Mouse (Mus musculus) urinary bladder, adult 2 months (tissue): Measurements from ENCODE around the gene Ermard. TPM values are rescaled to one million over a fixed set of nuclear protein-coding genes. Genes with fewer than 3 reads are reported as not detected.

ENCODE experiments used
- DNase-seq: peaks from one replicate; pipeline ENCODE4 v3.0.0; 2022; ENCODE audit warnings: low spot score
- polyA plus RNA-seq: library from polyadenylated mRNA; depleted of rRNA; stranded (reverse); fragments of >200 nt; gene quantifications from 2 replicates; pipeline ENCODE4 v1.2.3, GENCODE M21; 2012

The Ermard gene
- polyA plus RNA-seq, 1 experiment = 102 TPM

DNA sequence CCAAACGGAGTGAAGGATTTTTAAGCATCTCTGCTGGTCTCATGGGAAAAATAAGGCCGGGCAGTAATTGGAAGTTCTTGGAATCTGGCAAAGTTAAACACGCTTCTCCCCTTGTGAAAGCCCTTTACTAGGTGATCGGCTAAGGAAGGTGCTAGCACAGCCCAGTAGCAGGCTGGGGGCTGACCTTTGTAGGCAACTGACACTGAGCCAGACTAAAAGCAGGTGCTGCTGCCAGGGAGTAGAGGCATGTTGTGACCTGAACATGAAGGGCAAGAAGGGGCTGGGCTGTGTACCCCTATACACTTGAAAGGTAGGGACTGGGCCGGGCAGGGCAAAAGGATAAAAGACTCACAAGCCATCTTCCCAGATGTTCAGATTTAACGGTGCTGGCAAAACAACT is 19.3 kb downstream of the Ermard start:
- no peak for DNase-seq

DNA sequence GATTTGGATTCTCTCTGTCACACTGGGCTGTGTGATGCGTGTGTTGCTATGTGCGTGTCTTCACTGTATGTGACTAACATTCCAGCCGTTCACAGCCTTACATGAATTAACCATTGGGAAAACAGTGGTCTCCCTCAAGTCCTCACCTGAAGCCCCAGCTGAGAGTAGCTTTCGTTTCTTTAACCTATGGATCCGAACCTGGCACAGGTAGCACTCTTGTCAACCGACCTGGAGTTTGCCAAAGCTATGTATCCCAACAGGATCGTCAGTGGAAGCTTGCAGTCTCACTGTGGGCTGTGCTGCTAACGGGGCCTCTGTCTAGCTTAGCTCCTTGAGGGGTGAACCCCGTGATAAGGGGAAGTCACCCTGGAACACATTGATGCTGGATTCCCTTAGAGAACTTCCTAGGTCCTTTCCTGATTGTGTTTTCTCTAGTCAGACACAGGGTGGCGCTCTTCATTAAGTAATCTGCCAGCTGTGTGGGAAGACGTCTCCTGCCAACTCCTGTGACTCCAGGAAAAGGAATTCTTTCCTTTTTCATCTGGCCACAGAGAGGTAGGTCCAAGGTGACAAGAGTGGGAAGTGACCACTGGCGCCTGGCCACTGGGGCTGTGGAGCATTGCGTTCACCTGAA is 24.5 kb downstream of the Ermard start:
- DNase-seq = peak; percentile 43

DNA sequence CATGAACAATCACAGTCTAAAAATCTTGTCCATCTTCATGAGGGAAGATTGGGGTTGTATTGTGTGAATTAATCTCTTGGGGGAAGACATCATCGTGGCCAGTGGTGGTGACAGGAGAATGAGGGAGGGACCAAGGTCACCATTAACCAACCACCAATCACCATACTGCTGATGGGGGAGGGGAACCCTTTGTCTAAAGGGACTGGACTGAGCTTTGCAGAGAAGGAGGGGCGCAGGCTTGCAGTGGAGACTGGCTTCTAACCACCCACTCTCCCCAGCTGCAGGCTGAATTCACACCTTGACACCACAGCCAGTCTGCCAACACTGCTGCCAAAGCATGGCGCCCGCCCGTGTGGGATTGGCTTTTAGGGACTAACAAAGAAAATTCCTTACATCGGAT is 25.1 kb downstream of the Ermard start:
- no peak for DNase-seq

DNA sequence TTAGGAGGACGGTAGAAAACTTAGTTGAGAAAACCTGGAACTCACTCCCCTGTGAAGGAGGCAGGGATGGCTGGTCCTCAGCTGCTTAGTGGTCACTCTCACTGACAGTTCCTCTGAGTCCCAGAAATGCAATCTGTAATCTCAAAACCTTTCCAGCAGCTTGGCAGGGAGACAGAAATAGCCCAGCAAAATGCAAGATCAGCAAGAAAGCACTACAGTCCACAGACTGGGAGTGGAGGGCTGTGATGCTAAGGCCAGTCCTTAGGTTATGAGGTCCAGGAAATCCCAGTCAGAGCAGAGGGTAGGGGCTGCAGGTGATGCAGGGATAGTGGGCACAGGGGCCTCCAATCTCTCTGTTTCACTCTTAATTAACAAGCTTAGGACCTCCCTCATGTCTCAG is 25.9 kb downstream of the Ermard start:
- no peak for DNase-seq

DNA sequence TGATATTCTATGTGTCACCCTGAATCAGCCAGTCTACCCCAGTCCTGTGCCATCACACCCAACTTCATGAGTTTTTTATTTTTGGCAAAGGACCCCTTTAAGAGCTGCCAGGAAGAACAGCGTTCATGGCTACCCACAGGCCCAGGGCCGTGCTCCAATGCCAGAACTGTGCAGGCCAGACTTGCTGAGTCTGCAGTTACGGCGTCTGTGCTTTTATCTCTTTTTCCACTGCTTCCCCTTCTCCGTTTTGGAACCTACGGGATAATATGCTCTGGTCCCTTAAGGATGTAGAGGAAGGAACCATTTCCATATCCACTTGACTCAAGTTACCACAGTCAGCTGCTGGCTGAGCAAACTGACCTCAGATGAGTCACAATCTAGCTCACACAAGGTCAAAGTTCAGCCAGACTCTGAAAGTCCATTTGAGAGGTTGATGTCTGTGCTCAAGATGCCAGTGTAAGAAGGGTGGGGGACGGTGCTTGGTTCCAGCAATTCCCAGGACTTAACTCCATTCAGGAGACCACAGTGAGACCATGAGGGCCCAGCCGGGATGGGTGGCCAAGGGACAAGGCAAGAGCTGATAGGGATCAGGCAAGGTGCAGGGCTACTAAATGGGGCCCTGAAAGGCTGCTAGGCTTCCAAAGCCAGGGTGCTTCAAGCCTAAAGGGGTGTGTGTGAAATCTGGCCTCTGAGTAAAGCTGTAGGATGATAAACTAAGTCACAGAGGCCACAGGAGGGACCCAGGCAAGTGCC is 27.2 kb downstream of the Ermard start:
- DNase-seq = no peak

DNA sequence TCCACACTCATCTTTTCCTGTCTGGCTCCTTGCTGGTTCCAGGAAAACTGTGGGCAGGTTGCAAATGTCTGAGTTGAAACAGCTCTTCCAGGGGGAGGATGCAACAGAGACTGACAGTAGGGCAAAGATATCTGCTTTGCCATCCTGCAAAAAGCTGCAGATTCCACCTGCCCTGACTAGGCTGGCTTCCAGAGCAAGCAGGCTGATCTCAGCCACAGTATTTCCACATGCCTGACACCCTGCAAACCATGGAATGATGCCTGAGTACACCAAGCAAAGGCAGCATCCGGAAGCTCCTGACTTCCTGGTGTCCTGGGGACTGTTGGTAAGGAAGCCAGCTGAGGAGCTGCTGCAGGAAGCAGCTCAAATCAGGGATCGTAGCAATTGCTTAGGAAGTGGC is 28.1 kb downstream of the Ermard start:
- no peak for DNase-seq

DNA sequence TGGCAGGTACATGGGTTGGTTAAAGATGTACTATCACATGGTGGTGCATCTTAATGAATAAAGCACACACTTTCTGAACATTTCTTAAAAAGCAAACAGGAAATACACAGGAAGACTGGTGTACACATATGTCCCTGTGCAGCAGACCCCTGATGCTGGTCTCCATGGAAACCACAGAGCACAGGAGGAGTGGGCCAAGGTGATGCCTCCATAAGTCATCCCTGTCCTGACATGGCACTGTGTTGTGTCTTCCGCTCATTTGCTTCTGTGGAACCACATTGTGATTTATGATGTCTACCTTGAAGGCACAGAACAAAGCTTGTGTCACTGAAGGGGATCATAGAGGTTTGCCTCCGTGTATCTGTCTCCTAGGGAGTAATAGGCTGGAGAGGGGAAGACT is 31.2 kb downstream of the Ermard start:
- no peak for DNase-seq

DNA sequence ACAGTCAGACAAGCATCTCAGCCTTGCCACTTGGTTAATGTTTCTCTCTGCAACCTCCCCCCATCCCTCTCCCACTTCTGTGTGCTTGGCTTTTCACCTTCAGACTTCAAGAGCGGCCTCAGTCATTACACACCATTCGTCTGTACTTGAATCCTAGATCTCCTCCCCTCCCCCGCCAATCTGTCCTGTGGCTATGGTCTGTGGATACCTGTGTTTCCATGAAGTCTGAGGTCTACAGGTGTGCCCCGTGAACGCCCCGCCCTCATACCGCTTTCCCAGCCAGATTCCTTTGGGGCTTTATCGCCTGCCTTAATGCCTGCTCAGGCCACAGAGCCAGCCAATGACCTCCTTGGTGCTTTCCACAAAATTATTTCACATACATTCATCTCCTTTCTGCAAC is 34.0 kb downstream of the Ermard start:
- DNase-seq = no peak

DNA sequence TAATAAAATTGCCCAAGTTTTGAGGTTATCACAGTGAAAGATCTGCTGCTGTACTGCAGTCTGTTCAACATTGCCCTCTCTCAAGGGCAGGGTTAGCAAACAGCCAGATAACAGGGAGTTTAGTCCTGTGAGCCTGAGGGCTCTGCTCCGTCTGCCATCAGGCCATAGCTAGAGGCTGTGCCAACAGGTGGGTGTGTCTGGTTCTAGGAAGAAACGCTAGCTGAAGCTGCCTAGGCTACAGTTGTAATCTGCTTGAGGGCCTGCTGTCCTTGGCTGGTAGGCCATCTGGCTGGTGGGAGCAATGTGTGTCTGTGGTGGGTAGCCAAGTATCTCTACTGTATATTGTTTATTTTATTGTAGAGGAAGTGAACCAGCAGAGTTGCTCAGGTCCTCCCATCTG is 36.5 kb downstream of the Ermard start:
- no peak for DNase-seq

DNA sequence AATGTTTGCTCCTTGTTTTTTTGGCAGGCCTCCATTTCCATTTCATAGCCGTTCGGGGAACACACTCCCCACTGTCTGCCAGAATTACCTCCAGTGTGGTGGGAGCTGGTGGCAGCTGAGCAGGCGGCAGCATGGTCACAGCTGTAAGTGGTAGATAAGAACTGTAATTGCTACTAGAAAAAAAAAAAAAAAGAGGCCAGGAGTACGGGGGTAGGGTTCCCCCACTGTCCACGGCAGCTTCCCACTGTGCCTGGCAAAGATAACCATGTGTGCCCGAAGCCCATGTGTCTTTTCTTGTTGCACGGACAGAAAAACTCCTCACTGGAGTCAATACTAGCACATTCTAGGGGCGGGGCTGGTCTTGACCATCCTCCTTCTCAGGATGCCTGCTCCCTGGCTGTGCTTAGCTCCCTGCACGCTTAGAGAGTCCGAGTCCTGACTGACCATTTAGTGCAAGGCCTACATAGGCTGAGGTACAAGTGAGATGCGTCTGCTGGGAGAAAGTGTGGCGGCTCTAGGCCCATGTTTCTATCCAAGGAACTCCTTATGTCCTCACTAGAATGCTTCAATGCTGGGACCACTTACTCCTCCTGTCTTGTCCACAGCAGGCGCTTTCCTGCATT is 43.3 kb downstream of the Ermard start:
- no peak for DNase-seq

DNA sequence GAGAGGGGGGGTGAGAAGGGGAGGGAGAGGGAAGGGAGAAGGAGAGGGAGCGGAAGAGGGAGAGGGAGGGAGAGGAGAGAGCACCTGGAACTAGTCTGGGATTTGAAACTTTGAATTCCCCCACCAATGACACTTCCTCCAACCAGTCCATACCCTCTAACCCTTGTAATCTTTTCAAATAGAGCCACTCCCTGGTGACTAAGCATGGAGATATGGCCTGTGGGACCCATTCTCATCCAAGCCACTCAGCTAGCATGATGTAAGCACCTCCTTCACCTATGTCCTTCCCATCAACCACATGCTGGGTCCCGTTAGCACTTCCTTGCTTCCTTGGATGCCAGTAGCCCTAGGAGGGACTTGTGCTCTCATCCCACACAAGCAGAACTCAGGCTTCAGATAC is 44.0 kb downstream of the Ermard start:
- no peak for DNase-seq

DNA sequence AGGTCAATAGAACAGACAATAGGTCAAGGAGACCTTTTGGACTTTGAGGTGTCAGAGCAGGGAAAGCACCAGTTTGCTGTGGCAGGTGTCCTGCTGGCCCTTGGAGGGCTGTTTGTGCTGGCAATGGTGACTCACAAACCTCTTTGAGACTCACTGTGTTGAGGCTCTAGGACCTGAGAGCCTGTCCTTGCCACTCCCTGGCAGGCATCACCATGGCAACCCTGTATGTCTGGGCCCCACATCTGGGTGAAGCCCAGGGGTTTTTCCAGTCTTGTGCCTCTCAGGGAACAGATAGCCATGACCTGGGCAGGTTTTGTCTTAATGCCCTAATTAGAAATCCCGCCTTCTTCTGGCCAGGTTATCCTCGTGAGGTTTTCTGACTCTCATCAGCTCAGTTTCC is 47.2 kb downstream of the Ermard start:
- no peak for DNase-seq

DNA sequence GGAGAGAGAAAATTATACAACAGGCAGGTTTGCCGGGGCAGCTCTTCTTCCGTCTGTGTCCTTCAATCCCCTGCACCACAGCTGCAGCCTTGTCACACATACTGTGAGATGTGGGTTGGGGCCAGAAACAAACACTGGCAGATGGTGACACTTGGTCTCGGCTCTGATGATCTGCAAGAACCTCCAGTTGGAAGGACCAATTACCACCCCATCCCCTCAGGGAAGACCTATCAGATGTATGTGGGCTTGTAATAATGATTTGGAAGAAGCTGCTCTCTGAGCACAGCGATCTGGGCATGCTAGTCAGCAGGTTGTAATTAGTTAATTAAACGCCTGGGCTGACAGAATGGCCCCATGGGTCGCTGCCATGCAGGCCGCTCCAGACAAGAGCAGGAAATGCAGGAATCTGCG is 47.6 kb downstream of the Ermard start:
- DNase-seq = no peak

DNA sequence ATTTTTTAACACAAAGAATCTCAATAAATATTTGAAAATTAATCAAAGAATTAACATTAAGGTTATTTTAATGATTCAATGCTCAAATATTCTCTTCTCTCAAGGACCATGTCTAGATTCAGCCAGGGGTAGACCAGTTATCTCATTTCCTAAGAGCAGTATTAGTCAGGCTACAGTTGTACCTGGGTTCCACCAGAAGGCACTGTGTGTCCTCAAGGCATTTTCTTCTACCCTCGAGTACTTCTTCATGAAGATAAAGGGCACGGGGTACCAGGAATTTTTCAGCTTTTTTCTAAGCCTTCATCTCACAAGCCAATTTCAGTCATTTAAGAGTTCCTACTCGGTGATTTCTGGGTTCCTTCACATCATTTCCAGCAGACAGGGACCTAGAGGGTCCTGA is 50.7 kb downstream of the Ermard start:
- no peak for DNase-seq

DNA sequence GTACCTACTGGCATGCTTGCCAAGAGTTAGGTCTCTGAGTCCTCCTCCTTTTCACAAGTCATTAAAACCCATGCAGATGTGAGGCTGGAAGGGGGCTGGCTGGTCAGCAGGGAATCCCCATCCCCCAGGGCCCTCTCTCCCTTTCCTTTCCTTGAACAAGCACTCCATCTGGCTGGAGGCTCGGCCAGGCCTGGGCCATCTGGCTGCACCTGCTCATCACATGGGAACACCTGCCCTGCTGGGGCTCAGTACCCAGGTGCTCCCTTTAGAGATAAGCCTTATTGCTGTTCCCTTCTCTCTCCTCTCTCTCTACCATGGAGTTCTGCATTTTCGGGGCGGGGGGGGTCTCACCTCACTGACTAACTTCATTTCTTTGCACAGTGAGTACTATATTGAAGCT is 52.5 kb downstream of the Ermard start:
- DNase-seq = no peak

DNA sequence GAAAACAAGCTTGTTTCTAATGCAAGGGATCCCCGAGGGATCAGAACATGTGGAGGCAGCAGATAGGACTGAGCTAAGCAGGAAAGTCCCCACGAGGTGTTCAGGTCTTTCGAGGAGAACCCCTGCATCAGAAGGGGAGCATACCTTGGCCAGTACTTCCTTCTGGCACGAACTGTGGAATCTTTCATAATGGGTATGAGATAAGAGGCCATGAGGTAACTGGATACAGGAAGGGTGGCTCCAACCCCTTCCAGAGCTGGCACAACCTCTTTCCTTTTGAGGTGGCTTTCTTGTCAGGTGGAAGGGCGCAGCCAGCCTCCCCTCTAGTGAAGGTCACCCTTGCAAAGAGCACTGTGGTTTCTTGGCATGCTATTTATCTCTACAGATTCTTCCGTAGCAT is 55.8 kb downstream of the Ermard start:
- DNase-seq = no peak

DNA sequence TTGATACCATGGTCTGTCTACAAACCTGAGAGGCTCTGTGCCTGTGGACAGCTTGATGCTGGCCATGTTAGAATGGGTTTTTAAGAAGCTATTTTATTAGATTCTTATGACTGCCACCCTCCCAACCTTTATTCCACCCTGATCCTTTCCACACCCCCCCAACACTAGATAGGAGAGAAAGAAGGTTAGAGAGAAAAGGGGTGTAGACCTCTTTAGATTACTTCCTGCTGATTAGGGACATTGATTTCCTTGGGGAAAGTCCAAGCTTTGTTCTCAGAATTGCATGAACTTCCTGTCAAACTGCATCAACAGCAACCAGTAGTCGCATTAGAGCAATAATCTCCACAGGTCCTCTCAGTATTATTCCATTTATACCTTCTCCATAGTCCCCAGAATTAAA is 57.7 kb downstream of the Ermard start:
- DNase-seq = no peak

DNA sequence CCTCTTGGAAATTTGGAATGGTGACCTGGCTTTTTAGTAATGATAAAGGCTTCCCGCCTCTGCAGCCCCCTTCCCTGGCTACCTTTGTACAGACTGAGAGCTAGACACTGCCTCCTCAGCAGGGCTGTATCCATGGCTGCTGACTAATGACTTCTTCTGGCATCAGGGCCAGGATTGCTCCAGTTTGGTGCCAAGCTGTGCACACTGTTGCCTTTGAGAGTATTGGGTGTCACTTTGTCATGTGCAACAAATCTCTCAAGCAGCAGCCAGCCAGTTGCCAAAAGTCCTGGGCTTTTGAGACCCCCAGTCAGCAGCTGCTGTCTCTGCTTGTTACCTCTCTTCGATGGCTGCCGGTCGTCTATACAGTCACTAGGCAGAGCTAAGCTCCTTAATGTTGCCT is 60.3 kb downstream of the Ermard start:
- no peak for DNase-seq

DNA sequence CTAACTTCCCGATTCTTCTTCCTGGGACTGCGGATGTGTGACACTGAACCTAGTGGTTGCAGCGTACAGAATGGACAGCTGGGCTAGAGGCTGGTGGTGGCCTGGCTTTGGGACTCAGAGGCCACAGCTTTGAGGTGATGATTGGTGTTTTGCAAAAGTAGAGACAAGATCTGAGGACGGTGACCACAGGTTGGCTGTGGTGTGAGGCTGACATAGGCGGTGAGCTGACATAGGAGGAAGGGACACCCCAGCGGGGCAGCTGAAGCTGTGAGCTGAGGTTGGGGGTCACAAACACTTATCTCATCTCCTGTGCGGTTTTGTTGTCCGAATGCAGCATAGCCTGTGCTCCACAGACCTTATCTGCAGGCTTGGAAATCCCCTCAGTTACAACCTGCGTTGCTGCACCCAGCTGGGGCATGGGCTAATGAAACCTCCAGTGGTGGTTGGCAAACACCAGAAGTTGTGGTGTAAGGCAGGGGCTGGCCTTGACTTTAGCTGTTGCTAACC is 66.2 kb downstream of the Ermard start:
- DNase-seq = no peak

DNA sequence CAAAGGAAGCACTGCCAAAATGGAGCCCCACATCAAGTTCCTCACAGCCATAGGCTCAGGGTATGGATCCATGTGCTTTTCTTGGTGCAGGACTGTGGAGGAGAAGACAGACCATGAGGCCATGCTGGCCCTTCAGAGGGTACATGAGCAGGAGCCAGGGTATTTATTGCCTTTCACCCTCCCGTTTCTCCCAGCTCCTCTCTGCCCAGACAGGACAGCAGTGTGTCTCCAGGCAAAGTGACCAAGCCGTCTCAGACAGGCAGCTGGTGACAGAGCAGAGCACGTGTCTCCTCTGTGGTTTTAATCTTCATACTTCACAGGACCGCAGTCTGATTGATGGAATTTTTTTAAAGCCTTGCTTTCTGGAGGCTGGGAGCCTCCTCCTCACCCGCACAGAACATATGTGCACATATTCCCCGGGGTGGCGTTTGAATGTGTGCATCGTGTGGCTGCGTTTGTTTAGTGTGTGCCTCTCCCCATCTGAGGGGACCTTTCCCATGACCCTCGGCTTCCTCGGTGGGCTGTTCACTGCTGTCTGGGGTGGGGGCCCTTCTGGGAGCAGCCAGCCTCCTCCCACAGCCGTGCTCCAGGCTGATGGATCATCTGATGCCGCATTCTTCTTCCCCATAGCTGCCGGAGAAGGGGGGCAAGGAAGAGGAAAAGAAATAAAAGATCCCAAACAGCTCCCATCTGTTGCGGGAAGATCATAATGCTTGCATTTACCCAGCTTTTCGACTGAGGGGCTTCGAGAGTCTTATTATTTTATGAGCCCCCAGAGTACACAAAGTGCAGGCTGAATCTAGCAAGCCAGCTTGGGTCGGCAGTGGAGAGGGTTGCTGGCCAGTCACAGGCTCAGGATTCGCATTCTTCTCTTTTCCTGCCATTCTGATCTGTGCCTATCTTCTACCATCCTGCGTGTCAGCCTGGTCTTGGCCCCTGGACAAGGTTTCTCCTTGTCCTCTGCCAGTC is 67.7 kb downstream of the Ermard start:
- no peak for DNase-seq

DNA sequence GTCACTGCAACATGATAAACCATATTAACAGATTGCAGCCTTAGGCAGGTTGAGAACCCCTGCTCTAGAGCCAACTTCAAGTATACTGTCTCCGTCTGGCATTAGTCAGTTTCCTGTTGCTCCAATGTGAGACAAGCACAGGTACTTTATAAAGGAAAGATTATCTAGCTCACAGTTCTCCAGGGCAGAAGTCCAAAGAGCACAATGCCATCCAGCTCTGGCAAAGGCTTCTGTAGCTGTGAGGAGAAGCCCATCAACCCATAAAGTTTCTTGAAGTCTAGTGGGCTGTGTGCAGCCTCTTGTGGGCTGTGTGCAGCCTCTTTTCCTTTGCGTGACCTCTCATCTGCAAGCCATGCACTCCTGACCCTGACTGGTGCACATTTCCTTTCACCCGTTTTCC is 74.5 kb downstream of the Ermard start:
- DNase-seq = no peak

DNA sequence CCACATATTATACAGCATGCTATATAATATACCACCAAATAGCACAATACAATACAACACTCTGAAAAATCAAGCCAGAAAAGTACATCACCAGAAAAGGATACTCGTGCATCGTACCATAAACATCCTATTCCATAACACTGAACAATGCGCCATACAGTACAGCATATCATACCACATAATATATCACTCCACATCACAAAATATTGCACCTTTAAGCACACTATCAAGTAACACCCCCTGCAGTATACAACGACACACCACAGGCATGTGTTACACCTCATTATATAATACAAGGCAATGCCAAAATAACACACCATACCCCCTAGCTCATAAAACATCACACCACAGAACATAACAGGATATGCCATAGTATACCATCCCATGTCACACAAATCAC is 79.1 kb downstream of the Ermard start:
- no peak for DNase-seq
